In the genomic region with DNA sequence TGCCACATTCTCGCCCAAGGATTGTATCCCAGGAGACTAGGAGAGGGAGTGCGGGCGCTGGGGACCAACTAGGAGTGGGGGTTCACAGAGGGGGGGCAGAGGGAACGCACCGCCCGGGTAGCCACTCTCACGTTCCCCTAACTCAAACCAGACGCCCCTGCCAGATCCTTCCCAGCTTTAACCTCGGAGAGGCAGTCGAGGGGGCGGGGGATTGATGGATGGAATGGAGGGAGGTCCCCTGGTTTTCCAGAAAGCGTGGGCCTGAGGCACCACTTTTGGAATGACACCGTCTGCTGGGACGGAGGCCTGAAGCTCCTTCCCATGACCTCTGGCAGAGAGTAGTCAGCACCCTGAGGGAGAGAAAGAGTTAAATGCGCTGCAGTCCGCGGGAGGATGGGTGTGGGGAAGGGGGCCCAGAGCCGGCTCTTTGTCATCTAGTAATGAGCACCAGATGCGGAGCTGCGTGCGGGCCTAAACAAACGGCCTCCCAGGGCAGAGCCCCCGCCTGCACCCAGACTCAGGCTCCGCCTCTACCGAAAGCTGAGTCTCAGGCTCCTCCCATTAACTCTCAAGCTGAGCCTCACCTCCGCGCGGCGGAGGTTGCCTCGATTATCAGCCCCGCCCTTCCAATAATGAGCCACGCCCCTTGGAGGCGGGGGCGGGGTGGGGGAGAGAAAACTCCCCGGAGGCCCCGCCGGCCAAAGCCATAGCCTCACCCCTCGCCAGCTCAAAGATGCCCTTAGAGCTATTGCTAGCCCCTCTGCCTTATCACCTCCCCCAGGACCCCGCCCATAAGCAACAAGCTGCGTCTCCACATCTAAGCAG, we compare ENCODE assay signal across 8 mouse cellular contexts. TPM values are rescaled to one million over a fixed set of nuclear protein-coding genes. Genes with fewer than 3 reads are reported as not detected.
A peak's percentile ranks its signal among the peaks of the same experiment; 100 is the strongest.
DNase-seq lines count a peak whose midpoint lies in the region; ATAC-seq and TF ChIP-seq lines count a peak whose summit lies in the region.

No protein-coding gene starts in this region.

- H3K4me3 ChIP-seq in heart, adult 2 months, result peak overlapping the region; percentile 61
- H3K4me3 ChIP-seq in lung, embryonic 15.5 days, result peak overlapping the region; percentile 62
- H3K4me3 ChIP-seq in olfactory bulb, adult 2 months (ENCODE audit: insufficient read depth, low read depth, low read length), result peak overlapping the region; percentile 49

- POLR2A ChIA-PET in Patski (lab: Charles Lee), result interaction anchor here (1.2 kb wide), 1 partner anchor 21 kb away, joined by 4 read pairs; the partner anchor contains the start of gene Rin1

- peak; percentile 58 for ATAC-seq in Patski
- peak; percentile 80 for ATAC-seq in lung, embryonic 15.5 days (ENCODE audit: borderline replicate concordance, extremely low read depth, low FRiP score, low TSS enrichment)

- H3K79me2 ChIP-seq in heart, adult 2 months (replicated peaks; ENCODE audit: control insufficient read depth, insufficient read depth, low read length), result no peaks in the 10 kb centered on the region

- no peaks in the 10 kb centered on the region for H3K36me3 ChIP-seq in heart, adult 2 months (ENCODE audit: control insufficient read depth, insufficient read depth, low read length)
- no peaks in the 10 kb centered on the region for H3K36me3 ChIP-seq in lung, embryonic 15.5 days

- intact Hi-C loops in heart, adult 2 months (cut with DNase I), result loop anchor here (2.0 kb wide), 1 partner anchor 55 kb away; no protein-coding TSS in a partner anchor

- H3K9ac ChIP-seq in heart, adult 2 months (ENCODE audit: low read depth, low read length), result peak overlapping the region; percentile 43
- peak overlapping the region; percentile 65 for H3K9ac ChIP-seq in lung, embryonic 15.5 days

- TF ChIP-seq CTCF in Patski (IDR thresholded peaks at IDR 0.05), result no peak
- TF ChIP-seq CTCF in heart, adult 2 months (IDR thresholded peaks at IDR 0.05), result no peak
- TF ChIP-seq CTCF in olfactory bulb, adult 2 months (IDR thresholded peaks at IDR 0.05; ENCODE audit: insufficient read depth, low read depth, low read length), result no peak

- TF ChIP-seq POLR2A in heart, adult 2 months (IDR thresholded peaks at IDR 0.05; ENCODE audit: insufficient read depth, low read depth, low read length), result no peak; the same call in 1 of the 2 replicates
- peak; percentile 38; the same call in 1 of the 2 replicates for TF ChIP-seq POLR2A in olfactory bulb, adult 2 months (IDR thresholded peaks at IDR 0.05; ENCODE audit: insufficient read depth, low read depth, low read length)

- peak overlapping the region; percentile 87 for H3K4me2 ChIP-seq in lung, embryonic 15.5 days

- peak overlapping the region; percentile 64 for H3K27ac ChIP-seq in heart, adult 2 months
- H3K27ac ChIP-seq in lung, embryonic 15.5 days, result peak overlapping the region; percentile 88
- H3K27ac ChIP-seq in olfactory bulb, adult 2 months (ENCODE audit: insufficient read depth, low read depth, low read length), result peak overlapping the region; percentile 16; the same call in 1 of the 2 replicates

- 0 out of 2 replicates have a peak, but pooled peaks have one; percentile 12 for TF ChIP-seq EP300 in heart, adult 2 months (IDR thresholded peaks at IDR 0.05; ENCODE audit: insufficient read depth, low read depth, low read length)

- peaks cover 3% of the 10 kb centered on the region for H3K27me3 ChIP-seq in Patski
- no peaks in the 10 kb centered on the region; the same call in 1 of the 2 replicates for H3K27me3 ChIP-seq in heart, adult 2 months (ENCODE audit: control insufficient read depth, insufficient read depth, low read length)
- H3K27me3 ChIP-seq in lung, embryonic 15.5 days, result peaks cover 49% of the 10 kb centered on the region

- in situ Hi-C loops in Patski (cut with MboI; ENCODE audit: low pct_unique_long_range_greater_than_20kb), result loop anchor here (5.0 kb wide), 1 partner anchor 54 kb away; no protein-coding TSS in a partner anchor

- WGBS in heart, adult 2 months, result 7% methylated on average over 40 of the region's 40 CpGs
- under 1% methylated on average over 40 of the region's 40 CpGs for WGBS in lung, embryonic 15.5 days
- 2% methylated on average over 40 of the region's 40 CpGs for WGBS in olfactory bulb, adult 2 months

- CTCF ChIA-PET in Patski (lab: Charles Lee), result interaction anchor here (1.4 to 4.6 kb wide), 4 partner anchors 17 to 57 kb away, joined by 4 to 32 read pairs (median 8); partner anchors contain the start of gene Rin1

- peak; percentile 84 to 85 for DNase-seq in B cell, adult 2 months
- DNase-seq in Patski (ENCODE audit: low read depth, low spot score), result no peak
- peak; percentile 92 for DNase-seq in embryo, embryonic 9.5 days (ENCODE audit: extremely low spot score)
- peak; percentile 85 to 88 for DNase-seq in heart, adult 2 months
- peak; percentile 82 for DNase-seq in kidney, adult 11 months
- DNase-seq in right cerebral cortex, adult 2 months (ENCODE audit: low spot score in 2 of 2), result no peak

- H3K4me1 ChIP-seq in heart, adult 2 months (ENCODE audit: control insufficient read depth, insufficient read depth, low read length), result peaks cover 8% of the 10 kb centered on the region
- peaks cover 52% of the 10 kb centered on the region for H3K4me1 ChIP-seq in lung, embryonic 15.5 days
- H3K4me1 ChIP-seq in olfactory bulb, adult 2 months (ENCODE audit: control insufficient read depth, insufficient read depth, low read length), result peaks cover 39% of the 10 kb centered on the region

- H3K9me3 ChIP-seq in lung, embryonic 15.5 days, result no peaks in the 10 kb centered on the region

RNA-seq across cellular contexts. Expression of gene Cd248, which starts 3.9 kb away (rescaled TPM):
- 0.44 TPM for polyA plus RNA-seq in Patski (2021)
- 10 to 100 TPM in 1 of 2 experiments, 1 to 10 TPM in 1; 9.3 to 12.2 TPM for total RNA-seq in heart, adult 2 months (2021)
- 18.1 and 20.0 TPM in 2 replicates for polyA plus RNA-seq in heart, adult 2 months (2012; rRNA removed)
- 71.7 and 72.4 TPM in 2 replicates for polyA plus RNA-seq in lung, embryonic 15.5 days (2015; fragmentation: Nextera tagmentation; extraction: Ambion mirVana)
- not detected in 2 replicates for polyA plus RNA-seq in olfactory bulb, adult 2 months (2012; ENCODE audit: insufficient read depth, insufficient read length, low replicate concordance, missing spikeins)

RNA-seq across cellular contexts. Expression of gene Tmem151a, which starts 13.6 kb away (rescaled TPM):
- 0.39 TPM for polyA plus RNA-seq in Patski (2021)
- total RNA-seq in heart, adult 2 months (2021), result 1 to 10 TPM; 2.6 to 2.8 TPM
- 1.9 and 3.3 TPM in 2 replicates for polyA plus RNA-seq in heart, adult 2 months (2012; rRNA removed)
- 3.4 and 4.6 TPM in 2 replicates for polyA plus RNA-seq in lung, embryonic 15.5 days (2015; fragmentation: Nextera tagmentation; extraction: Ambion mirVana)
- polyA plus RNA-seq in olfactory bulb, adult 2 months (2012; ENCODE audit: insufficient read depth, insufficient read length, low replicate concordance, missing spikeins), result not detected in 2 replicates

RNA-seq across cellular contexts. Expression of gene Yif1a, which starts 16.6 kb away (rescaled TPM):
- 68.6 TPM for polyA plus RNA-seq in Patski (2021)
- total RNA-seq in heart, adult 2 months (2021), result 100 to 1,000 TPM in 1 of 2 experiments, 10 to 100 TPM in 1; 90.8 to 108 TPM
- polyA plus RNA-seq in heart, adult 2 months (2012; rRNA removed), result 242 and 247 TPM in 2 replicates
- polyA plus RNA-seq in lung, embryonic 15.5 days (2015; fragmentation: Nextera tagmentation; extraction: Ambion mirVana), result 94.5 and 96.8 TPM in 2 replicates
- polyA plus RNA-seq in olfactory bulb, adult 2 months (2012; ENCODE audit: insufficient read depth, insufficient read length, low replicate concordance, missing spikeins), result not detected in 2 replicates

RNA-seq across cellular contexts. Expression of gene Rin1, which starts 21.5 kb away (rescaled TPM):
- polyA plus RNA-seq in Patski (2021), result 39.4 TPM
- total RNA-seq in heart, adult 2 months (2021), result 1 to 10 TPM; 1.2 to 1.8 TPM
- polyA plus RNA-seq in heart, adult 2 months (2012; rRNA removed), result 2.1 and 3.0 TPM in 2 replicates
- 2.7 and 2.9 TPM in 2 replicates for polyA plus RNA-seq in lung, embryonic 15.5 days (2015; fragmentation: Nextera tagmentation; extraction: Ambion mirVana)
- not detected in 2 replicates for polyA plus RNA-seq in olfactory bulb, adult 2 months (2012; ENCODE audit: insufficient read depth, insufficient read length, low replicate concordance, missing spikeins)

RNA-seq across cellular contexts. Expression of gene Cnih2, which starts 26.6 kb away (rescaled TPM):
- polyA plus RNA-seq in Patski (2021), result 2.5 TPM
- total RNA-seq in heart, adult 2 months (2021), result not detected
- 0.53 and 0.70 TPM in 2 replicates for polyA plus RNA-seq in heart, adult 2 months (2012; rRNA removed)
- 8.6 and 9.0 TPM in 2 replicates for polyA plus RNA-seq in lung, embryonic 15.5 days (2015; fragmentation: Nextera tagmentation; extraction: Ambion mirVana)
- not detected in 2 replicates for polyA plus RNA-seq in olfactory bulb, adult 2 months (2012; ENCODE audit: insufficient read depth, insufficient read length, low replicate concordance, missing spikeins)

Comparison
In these comparisons a context has a peak if more than half of its experiments do, and no peak if none do; other contexts are left out.
1. DNase-seq: peak in B cell, adult 2 months (2 of 2), embryo, embryonic 9.5 days (single experiment), heart, adult 2 months (2 of 2) and kidney, adult 11 months (single experiment); none in Patski (single experiment) and right cerebral cortex, adult 2 months (0 of 2).
2. H3K27ac ChIP-seq: peak in every context shown above with its lines; median percentile 88 in lung, embryonic 15.5 days; 64 in heart, adult 2 months; 16 in olfactory bulb, adult 2 months.
3. RNA of gene Cd248, which starts 3.9 kb away (polyA plus RNA-seq): 71.7 to 72.4 TPM in lung, embryonic 15.5 days and 18.1 to 20.0 TPM in heart, adult 2 months; 0.44 TPM in Patski (single experiment) and not detected in olfactory bulb, adult 2 months; every median in the first group is over 10 times any median in the second.
4. RNA of gene Yif1a, which starts 16.6 kb away (polyA plus RNA-seq): 242 to 247 TPM in heart, adult 2 months, 94.5 to 96.8 TPM in lung, embryonic 15.5 days and 68.6 TPM in Patski (single experiment); not detected in olfactory bulb, adult 2 months; every median in the first group is over 10 times any median in the second.
5. Peak in every context shown above with its lines, with median percentiles within 50 percentile points of each other: H3K4me3 ChIP-seq.